Mouse (Mus musculus) fat pad, adult 2 months (tissue): ENCODE data around the gene Nploc4.

Source experiments
- DNase-seq: peaks from one replicate; pipeline ENCODE4 v3.0.0-alpha.2; 2011; ENCODE audit warnings: low read depth, low spot score; ENCODE audit errors: extremely low read depth

Gene Nploc4

GRCm38 (mm10) chr11:120341661-120342060 lies 95.8 kb downstream of the Nploc4 start:
- DNase-seq = no peak

GRCm38 (mm10) chr11:120339978-120340513 lies 97.5 kb downstream of the Nploc4 start:
- no peak for DNase-seq

GRCm38 (mm10) chr11:120338786-120339185 lies 98.7 kb downstream of the Nploc4 start:
- no peak for DNase-seq

GRCm38 (mm10) chr11:120337447-120337846 lies 100.1 kb downstream of the Nploc4 start:
- no peak for DNase-seq

- no peak for DNase-seq
Measured at GRCm38 (mm10) chr11:120335431-120336021, 102.0 kb downstream of the Nploc4 start.
